Mouse (Mus musculus): ENCODE measurements around the gene Fcgrt. TPM values are rescaled to one million over a fixed set of nuclear protein-coding genes. Genes with fewer than 3 reads are reported as not detected.
A peak's percentile ranks its signal among the peaks of the same experiment; 100 is the strongest.
"Not testable (repeated sequence)": the region's sequence is repeated elsewhere in the genome, so short reads cannot be mapped to it uniquely, and the experiment has no call there.

The Fcgrt gene
- polyA plus RNA-seq, 1 experiment from 2014 or later: 16.1 TPM

DNA sequence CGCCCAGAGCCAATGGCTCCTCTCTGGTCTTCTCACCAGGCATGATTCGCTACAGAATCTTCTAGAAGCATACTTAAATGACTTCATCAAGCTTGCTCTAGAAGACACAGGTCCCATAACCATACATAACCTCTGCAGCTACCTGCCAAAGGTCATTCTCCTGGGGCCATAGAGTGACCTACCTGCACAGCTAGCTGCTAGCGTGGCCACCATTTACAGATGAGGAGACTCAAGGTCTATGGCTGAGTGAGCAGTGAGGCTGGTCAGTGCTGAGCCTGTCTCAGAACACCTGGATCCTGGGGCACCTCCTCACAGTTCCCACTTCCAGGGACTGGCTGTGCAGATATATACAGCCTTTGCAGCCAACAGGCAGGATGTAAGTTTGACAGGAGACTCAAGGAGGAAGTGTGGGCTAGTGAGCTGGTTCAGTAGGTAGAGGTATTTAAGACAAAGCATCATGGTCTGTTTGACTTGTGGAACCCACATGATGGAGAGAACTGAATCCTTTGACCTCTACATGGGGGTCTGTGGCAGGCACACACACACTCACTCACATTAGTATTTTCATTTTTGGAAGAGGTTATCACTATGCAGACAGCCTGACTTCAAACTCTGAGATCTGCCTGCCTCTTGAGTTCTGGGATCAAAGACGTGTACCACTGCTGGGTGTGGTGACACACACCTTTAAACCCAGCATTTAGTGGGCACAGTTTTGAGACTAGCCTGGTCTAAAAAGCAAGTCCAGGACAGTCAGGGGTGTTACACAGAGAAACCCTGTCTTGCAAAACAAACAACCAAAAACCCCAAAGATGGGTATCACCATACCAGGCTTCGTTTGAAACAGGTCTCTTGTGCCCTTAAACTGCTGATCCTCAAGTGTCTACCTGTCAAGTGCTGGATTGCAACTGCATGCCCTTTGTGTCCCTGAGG lies 16.4 kb upstream of the Fcgrt start:
- DNase-seq (ENCODE audit: low spot score, missing footprints) (no peak), ATAC-seq (ENCODE audit: low FRiP score) (no peak)
- Histone ChIP-seq H3K9ac (ENCODE audit: low read length) (no peak overlapping the region), H3K4me3 (ENCODE audit: low read depth, low read length) (no peak overlapping the region), H3K27me3 (ENCODE audit: control insufficient read depth, insufficient read depth, low read length) (no peaks in the 10 kb centered on the region), H3K36me3 (ENCODE audit: control insufficient read depth, insufficient read depth, low read length) (peaks cover 27% of the 10 kb centered on the region), H3K27ac (ENCODE audit: low read depth, low read length) (no peak overlapping the region), H3K4me1 (ENCODE audit: control insufficient read depth, insufficient read depth, low read length) (peaks cover 9% of the 10 kb centered on the region), H3K4me2 (no peak overlapping the region), H3K9me3 (ENCODE audit: control insufficient read depth, low read length) (no peaks in the 10 kb centered on the region)
- 80% methylated on average over 5 of the region's 5 CpGs for WGBS

DNA sequence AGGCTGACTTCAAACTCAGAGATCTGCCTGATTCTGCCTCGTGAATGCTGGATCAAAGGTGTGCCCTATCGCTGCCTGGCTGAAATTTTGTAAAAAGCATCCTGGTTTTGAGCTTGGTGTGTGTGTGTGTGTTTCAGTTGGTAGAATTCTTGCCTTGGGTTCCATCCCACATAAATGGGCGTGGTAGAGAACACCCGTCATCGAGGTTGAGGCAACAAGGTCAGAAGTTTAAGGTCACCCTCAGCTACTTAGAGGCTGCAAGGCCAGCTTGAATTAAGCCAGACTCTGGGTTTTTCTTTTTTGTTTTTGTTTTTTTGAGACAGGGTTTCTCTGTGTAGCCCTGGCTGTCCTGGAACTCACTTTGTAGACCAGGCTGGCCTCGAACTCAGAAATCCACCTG lies 14.7 kb upstream of the Fcgrt start:
- WGBS: 87% methylated on average over 6 of the region's 6 CpGs
- DNase-seq (ENCODE audit: low spot score, missing footprints) (no peak), ATAC-seq (ENCODE audit: low FRiP score) (no peak)
- Histone ChIP-seq H3K9me3 (ENCODE audit: control insufficient read depth, low read length) (no peaks in the 10 kb centered on the region), H3K9ac (ENCODE audit: low read length) (no peak overlapping the region), H3K27me3 (ENCODE audit: control insufficient read depth, insufficient read depth, low read length) (no peaks in the 10 kb centered on the region), H3K4me2 (no peak overlapping the region), H3K36me3 (ENCODE audit: control insufficient read depth, insufficient read depth, low read length) (peaks cover 27% of the 10 kb centered on the region), H3K4me1 (ENCODE audit: control insufficient read depth, insufficient read depth, low read length) (peaks cover 7% of the 10 kb centered on the region), H3K4me3 (ENCODE audit: low read depth, low read length) (no peak overlapping the region), H3K27ac (ENCODE audit: low read depth, low read length) (no peak overlapping the region)

DNA sequence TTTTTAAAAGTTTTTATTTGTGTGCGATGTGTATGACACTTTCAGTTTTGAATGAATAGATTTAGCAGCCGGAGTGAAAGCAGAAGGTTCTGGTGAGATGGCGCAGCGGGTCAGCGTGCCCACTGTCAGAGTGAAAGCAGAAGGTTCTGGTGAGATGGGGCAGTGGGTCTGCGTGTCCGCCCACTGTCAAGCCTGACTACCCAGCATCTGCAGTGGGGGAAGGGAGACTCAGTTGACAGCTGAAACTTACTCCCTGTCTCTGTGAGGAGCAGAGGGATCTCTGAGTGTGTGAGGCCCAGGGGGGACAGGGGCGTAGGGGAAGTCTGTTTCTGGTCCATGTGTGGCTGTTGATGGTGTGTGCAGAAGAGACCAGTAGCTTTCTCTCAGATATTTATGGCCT lies 13.9 kb upstream of the Fcgrt start:
- WGBS: 79% methylated on average over 8 of the region's 8 CpGs
- Histone ChIP-seq H3K36me3 (ENCODE audit: control insufficient read depth, insufficient read depth, low read length) (peaks cover 22% of the 10 kb centered on the region), H3K27ac (ENCODE audit: low read depth, low read length) (no peak overlapping the region), H3K9me3 (ENCODE audit: control insufficient read depth, low read length) (no peaks in the 10 kb centered on the region), H3K9ac (ENCODE audit: low read length) (no peak overlapping the region), H3K4me1 (ENCODE audit: control insufficient read depth, insufficient read depth, low read length) (no peaks in the 10 kb centered on the region), H3K4me3 (ENCODE audit: low read depth, low read length) (no peak overlapping the region), H3K27me3 (ENCODE audit: control insufficient read depth, insufficient read depth, low read length) (no peaks in the 10 kb centered on the region), H3K4me2 (no peak overlapping the region)
- no peak for DNase-seq (ENCODE audit: low spot score, missing footprints)
- no peak for ATAC-seq (ENCODE audit: low FRiP score)

DNA sequence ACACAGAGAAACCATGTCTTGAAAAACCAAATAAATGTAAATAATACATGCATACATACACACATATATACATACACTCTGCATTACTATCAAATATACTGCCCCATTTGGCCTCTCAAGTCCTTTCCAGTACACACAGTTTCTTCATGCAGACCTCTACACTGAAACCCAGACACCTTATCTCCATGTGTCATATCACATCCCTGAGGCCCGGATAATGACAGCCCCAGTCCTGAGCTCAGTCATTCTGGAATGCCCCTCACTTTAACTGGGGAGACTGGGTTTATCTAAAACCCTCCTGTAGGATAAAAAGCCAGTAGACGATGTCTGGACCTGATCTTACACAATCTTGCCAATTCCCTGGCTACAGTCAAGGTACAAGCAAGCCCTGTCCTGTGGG lies 9.8 kb upstream of the Fcgrt start:
- no peaks in the 10 kb centered on the region for H3K4me1 ChIP-seq (ENCODE audit: control insufficient read depth, insufficient read depth, low read length)
- no peaks in the 10 kb centered on the region for H3K36me3 ChIP-seq (ENCODE audit: control insufficient read depth, insufficient read depth, low read length)
- DNase-seq (ENCODE audit: low spot score, missing footprints) (no peak), ATAC-seq (ENCODE audit: low FRiP score) (no peak)
- H3K27ac ChIP-seq (ENCODE audit: low read depth, low read length): no peak overlapping the region
- no peak overlapping the region for H3K9ac ChIP-seq (ENCODE audit: low read length)
- H3K9me3 ChIP-seq (ENCODE audit: control insufficient read depth, low read length): no peaks in the 10 kb centered on the region
- no peak overlapping the region for H3K4me2 ChIP-seq
- WGBS: 78% methylated on average over 2 of the region's 2 CpGs
- no peak overlapping the region for H3K4me3 ChIP-seq (ENCODE audit: low read depth, low read length)
- H3K27me3 ChIP-seq (ENCODE audit: control insufficient read depth, insufficient read depth, low read length): no peaks in the 10 kb centered on the region

DNA sequence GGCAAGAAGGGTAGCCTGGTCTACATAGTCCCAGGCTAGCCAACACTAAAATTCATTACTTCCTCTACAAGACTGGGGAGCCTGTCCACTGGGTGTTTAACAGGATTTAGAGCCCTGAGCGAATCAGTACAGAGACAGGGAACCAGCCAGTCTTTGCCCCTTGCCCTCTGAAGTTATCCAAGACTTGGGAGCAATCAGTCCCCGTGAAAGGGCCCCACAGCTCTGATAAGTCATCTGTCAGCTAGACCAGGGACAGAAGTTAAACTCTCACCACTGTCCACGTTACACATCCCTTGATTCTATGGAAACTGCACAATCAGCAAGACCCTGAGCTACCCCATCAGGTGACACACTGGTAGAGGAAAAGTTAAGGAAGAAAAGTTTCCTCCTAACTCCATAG lies 8.9 kb upstream of the Fcgrt start:
- H3K9me3 ChIP-seq (ENCODE audit: control insufficient read depth, low read length): no peaks in the 10 kb centered on the region
- H3K4me2 ChIP-seq: no peak overlapping the region
- no peaks in the 10 kb centered on the region for H3K27me3 ChIP-seq (ENCODE audit: control insufficient read depth, insufficient read depth, low read length)
- DNase-seq (ENCODE audit: low spot score, missing footprints) (no peak), ATAC-seq (ENCODE audit: low FRiP score) (no peak)
- no peak overlapping the region for H3K9ac ChIP-seq (ENCODE audit: low read length)
- no peak overlapping the region for H3K27ac ChIP-seq (ENCODE audit: low read depth, low read length)
- no peaks in the 10 kb centered on the region for H3K36me3 ChIP-seq (ENCODE audit: control insufficient read depth, insufficient read depth, low read length)
- no peak overlapping the region for H3K4me3 ChIP-seq (ENCODE audit: low read depth, low read length)
- H3K4me1 ChIP-seq (ENCODE audit: control insufficient read depth, insufficient read depth, low read length): no peaks in the 10 kb centered on the region
- 69% methylated on average over 3 of the region's 3 CpGs for WGBS

DNA sequence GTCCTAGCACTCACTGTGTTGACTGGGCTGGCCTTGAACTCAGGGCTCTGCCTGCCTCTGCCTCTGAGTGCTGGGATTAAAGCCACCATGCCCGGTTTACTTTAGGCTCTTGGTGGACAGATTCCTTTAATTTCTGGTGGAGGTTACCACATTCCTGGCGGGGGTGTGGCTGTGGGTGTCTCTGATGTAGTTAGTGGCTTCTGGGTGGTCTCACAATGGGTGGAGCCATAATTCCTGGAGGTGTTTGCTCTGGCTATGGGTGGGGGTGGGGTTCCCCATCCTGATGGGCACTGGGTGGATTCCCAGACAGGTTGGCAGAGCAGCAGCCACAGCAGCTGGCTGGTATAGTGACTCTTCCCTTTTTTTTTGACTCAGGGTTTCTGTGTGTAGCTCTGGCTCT lies 8.3 kb upstream of the Fcgrt start:
- Histone ChIP-seq H3K27ac (ENCODE audit: low read depth, low read length) (no peak overlapping the region), H3K36me3 (ENCODE audit: control insufficient read depth, insufficient read depth, low read length) (no peaks in the 10 kb centered on the region), H3K4me2 (no peak overlapping the region), H3K4me1 (ENCODE audit: control insufficient read depth, insufficient read depth, low read length) (no peaks in the 10 kb centered on the region), H3K9me3 (ENCODE audit: control insufficient read depth, low read length) (no peaks in the 10 kb centered on the region), H3K9ac (ENCODE audit: low read length) (no peak overlapping the region), H3K27me3 (ENCODE audit: control insufficient read depth, insufficient read depth, low read length) (no peaks in the 10 kb centered on the region), H3K4me3 (ENCODE audit: low read depth, low read length) (no peak overlapping the region)
- ATAC-seq (ENCODE audit: low FRiP score) (no peak), DNase-seq (ENCODE audit: low spot score, missing footprints) (no peak)
- WGBS: 66% methylated on average over 2 of the region's 2 CpGs

DNA sequence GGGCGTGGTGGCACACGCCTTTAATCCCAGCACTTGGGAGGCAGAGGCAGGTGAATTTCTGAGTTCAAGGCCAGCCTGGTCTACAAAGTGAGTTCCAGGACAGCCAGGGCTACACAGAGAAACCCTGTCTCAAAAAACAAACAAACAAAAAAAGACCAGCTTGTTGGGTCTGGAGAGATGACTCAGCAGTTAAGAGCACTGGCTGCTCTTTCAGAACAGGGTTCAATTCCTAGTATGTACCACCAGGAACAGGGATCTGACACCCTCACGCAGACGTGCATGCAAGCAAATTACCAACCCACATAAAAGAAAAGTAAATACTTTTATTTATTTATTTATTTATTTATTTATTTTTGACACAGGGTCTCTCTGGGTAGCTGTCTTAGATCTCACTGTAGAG lies 6.4 kb upstream of the Fcgrt start:
- H3K36me3 ChIP-seq (ENCODE audit: control insufficient read depth, insufficient read depth, low read length); H3K4me2 ChIP-seq; H3K9ac ChIP-seq (ENCODE audit: low read length); ATAC-seq (ENCODE audit: low FRiP score); H3K4me1 ChIP-seq (ENCODE audit: control insufficient read depth, insufficient read depth, low read length); H3K27me3 ChIP-seq (ENCODE audit: control insufficient read depth, insufficient read depth, low read length); H3K9me3 ChIP-seq (ENCODE audit: control insufficient read depth, low read length); H3K4me3 ChIP-seq (ENCODE audit: low read depth, low read length); H3K27ac ChIP-seq (ENCODE audit: low read depth, low read length): not testable (repeated sequence)
- DNase-seq (ENCODE audit: low spot score, missing footprints): peak; percentile 69
- 88% methylated on average over 4 of the region's 4 CpGs for whole genome bisulfite sequencing

DNA sequence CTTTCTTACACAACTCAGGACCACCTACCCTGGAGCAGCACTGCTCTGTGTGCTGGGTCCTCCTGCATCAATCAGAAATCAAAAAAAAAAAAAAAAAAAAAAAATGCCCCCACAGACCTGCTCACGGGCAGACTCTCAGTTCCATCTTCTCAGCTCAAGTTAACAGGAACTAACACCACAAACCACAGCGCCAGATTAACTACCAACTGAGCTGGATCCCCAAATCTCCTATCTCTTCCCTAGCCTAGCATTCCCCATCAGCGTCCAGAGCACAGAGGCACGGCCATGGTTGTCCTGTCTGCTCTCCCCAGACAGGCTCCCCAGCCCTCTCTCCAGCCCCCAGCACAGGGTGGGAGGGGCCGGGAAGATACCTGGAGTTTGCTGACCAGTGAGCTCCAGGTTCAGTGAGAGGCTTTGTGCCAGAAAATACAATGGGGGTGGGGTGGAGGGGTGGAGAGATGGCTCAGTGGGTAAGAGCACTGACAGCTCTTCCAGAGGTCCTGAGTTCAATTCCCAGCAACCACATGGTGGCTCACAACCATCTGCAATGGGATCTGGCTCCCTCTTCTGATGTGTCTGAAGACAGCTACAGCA lies 3.5 kb upstream of the Fcgrt start:
- Histone ChIP-seq H3K9ac (ENCODE audit: low read length) (no peak overlapping the region), H3K4me1 (ENCODE audit: control insufficient read depth, insufficient read depth, low read length) (no peaks in the 10 kb centered on the region), H3K4me3 (ENCODE audit: low read depth, low read length) (no peak overlapping the region), H3K27me3 (ENCODE audit: control insufficient read depth, insufficient read depth, low read length) (no peaks in the 10 kb centered on the region), H3K4me2 (no peak overlapping the region), H3K27ac (ENCODE audit: low read depth, low read length) (no peak overlapping the region), H3K36me3 (ENCODE audit: control insufficient read depth, insufficient read depth, low read length) (no peaks in the 10 kb centered on the region), H3K9me3 (ENCODE audit: control insufficient read depth, low read length) (no peaks in the 10 kb centered on the region)
- WGBS: 54% methylated on average over 5 of the region's 5 CpGs
- ATAC-seq (ENCODE audit: low FRiP score): no peak
- peak; percentile 56 for DNase-seq (ENCODE audit: low spot score, missing footprints)

DNA sequence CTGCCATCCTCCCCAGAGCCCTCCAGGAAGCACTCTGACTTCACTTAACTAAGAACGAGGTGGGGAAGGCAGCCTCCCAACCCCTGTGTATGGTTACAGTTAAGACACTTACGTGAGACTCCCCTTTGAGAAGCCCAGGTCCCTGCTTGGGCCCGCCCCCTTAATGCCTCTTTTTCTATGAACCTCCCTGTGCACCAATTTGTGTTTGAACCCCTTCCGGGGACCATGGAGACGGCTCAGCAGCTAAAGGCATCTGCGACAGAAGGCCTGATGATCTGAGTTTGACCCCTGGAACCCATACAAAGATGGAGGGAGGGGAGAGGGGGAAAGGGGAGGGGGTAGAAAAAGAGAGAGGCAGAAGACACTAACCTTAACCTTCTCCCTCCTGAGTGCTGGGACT lies 2.8 kb upstream of the Fcgrt start:
- Histone ChIP-seq H3K9me3 (ENCODE audit: control insufficient read depth, low read length) (no peaks in the 10 kb centered on the region), H3K4me2 (no peak overlapping the region), H3K27me3 (ENCODE audit: control insufficient read depth, insufficient read depth, low read length) (no peaks in the 10 kb centered on the region), H3K4me3 (ENCODE audit: low read depth, low read length) (no peak overlapping the region), H3K27ac (ENCODE audit: low read depth, low read length) (no peak overlapping the region), H3K4me1 (ENCODE audit: control insufficient read depth, insufficient read depth, low read length) (no peaks in the 10 kb centered on the region), H3K36me3 (ENCODE audit: control insufficient read depth, insufficient read depth, low read length) (no peaks in the 10 kb centered on the region), H3K9ac (ENCODE audit: low read length) (no peak overlapping the region)
- ATAC-seq (ENCODE audit: low FRiP score) (peak; percentile 54; the same call in 1 of the 2 replicates), DNase-seq (ENCODE audit: low spot score, missing footprints) (peak; percentile 88)
- 18% methylated on average over 6 of the region's 6 CpGs for WGBS

All from midbrain, embryonic 11.5 days (tissue).